Mouse (Mus musculus) intestine, embryonic 16.5 days (tissue): ENCODE data around the gene Sept5. TPM values are rescaled to one million over a fixed set of nuclear protein-coding genes. Genes with fewer than 3 reads are reported as not detected.
A peak's percentile ranks its signal among the peaks of the same experiment; 100 is the strongest.

ENCODE experiments used
- ATAC-seq: fragments of 200-750 bp; cut with Nextera tagmentation; 2 replicates; pipeline ENCODE4 v1.8.0; 2017; ENCODE audit warnings: moderate TSS enrichment, moderate library complexity
- H3K27ac ChIP-seq: fragments of 300-500 bp; sonication (generic); 2 replicates; pipeline ENCODE4 v1.5.1; 2014; ENCODE audit warnings: mild to moderate bottlenecking, low read length
- H3K27me3 ChIP-seq: fragments of 300-500 bp; sonication (generic); replicated peaks from 2 replicates; pipeline ENCODE4 v1.6.1; 2014; ENCODE audit warnings: low read length, control low read depth, mixed read lengths; ENCODE audit not compliant: control insufficient read depth, insufficient read depth
- H3K36me3 ChIP-seq: fragments of 300-500 bp; sonication (generic); 2 replicates; pipeline ENCODE4 v1.6.1; 2014; ENCODE audit warnings: low read length, control low read depth; ENCODE audit not compliant: control insufficient read depth, insufficient read depth
- H3K4me1 ChIP-seq: fragments of 300-500 bp; sonication (generic); 2 replicates; pipeline ENCODE4 v1.6.1; 2014; ENCODE audit warnings: low read length, control low read depth, mixed read lengths; ENCODE audit not compliant: control insufficient read depth, insufficient read depth
- H3K4me2 ChIP-seq: fragments of 300-500 bp; sonication (generic); 2 replicates; pipeline ENCODE4 v1.6.1; 2014; ENCODE audit warnings: low read depth, low read length, control low read depth
- H3K4me3 ChIP-seq: fragments of 300-500 bp; sonication (generic); 2 replicates; pipeline ENCODE4 v1.5.1; 2014; ENCODE audit warnings: mild to moderate bottlenecking, low read length
- H3K9ac ChIP-seq: fragments of 300-500 bp; sonication (generic); 2 replicates; pipeline ENCODE4 v1.6.1; 2014; ENCODE audit warnings: low read depth, low read length
- H3K9me3 ChIP-seq: fragments of 300-500 bp; sonication (generic); 2 replicates; pipeline ENCODE4 v1.6.1; 2016; ENCODE audit warnings: low read length, control low read depth; ENCODE audit not compliant: control insufficient read depth
- WGBS: fragments of 180-500 bp; shearing (Covaris S2); extraction: QIAGEN DNeasy Blood & Tissue Kit; methylation state at CpG from one replicate; pipeline ENCODE4 v1.1.7; 2014; 5-methylcytosine and 5-hydroxymethylcytosine counted together
- polyA plus RNA-seq: library from polyadenylated mRNA; unstranded; fragments of >200 nt; fragmentation: Nextera tagmentation; extraction: Ambion mirVana; gene quantifications from 2 replicates; pipeline ENCODE4 v1.2.1, GENCODE M21; 2015

The Sept5 gene
- polyA plus RNA-seq, 1 experiment from 2014 or later: 52.5 TPM

DNA sequence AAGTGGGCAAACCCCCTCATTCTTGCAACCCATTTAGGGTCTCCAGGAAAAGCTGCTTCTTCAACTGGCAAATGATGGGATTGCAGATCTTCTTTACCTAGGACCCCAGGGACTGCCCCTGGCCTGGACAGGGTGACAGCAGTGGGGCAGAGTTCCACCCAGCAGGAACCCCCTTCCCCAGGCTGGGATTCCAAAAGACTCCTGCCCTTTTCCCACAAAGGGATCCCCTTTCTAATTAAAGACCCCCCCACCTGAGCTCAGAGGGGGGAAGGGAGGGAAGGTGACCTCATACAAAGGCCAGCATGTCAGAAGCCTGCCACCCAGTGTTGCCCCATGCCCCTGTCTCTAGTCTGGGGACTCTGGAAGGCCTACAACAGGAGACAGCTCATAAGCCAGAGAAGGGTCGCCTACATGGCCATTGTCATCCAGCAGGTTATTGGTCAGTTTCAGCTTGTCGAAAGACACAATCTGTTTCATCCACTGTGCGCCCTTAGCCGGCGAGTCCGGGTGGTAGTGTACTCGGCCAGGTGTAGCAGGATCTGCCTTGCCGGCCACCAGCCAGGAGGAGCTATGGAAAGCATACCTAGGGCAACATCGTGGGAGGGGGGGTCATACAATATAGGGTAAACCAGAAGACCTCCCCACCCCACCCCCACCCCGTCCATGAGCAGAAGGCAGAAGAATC, 45.9 kb downstream of the Sept5 start:
- WGBS: 47% methylated on average over 10 of the region's 10 CpGs
- no peak for ATAC-seq
- Histone ChIP-seq H3K4me2 (no peak overlapping the region), H3K36me3 (no peaks in the 10 kb centered on the region), H3K27ac (no peak overlapping the region), H3K4me1 (peaks cover 33% of the 10 kb centered on the region), H3K27me3 (peaks cover 94% of the 10 kb centered on the region), H3K9me3 (no peaks in the 10 kb centered on the region), H3K4me3 (no peak overlapping the region), H3K9ac (no peak overlapping the region)

DNA sequence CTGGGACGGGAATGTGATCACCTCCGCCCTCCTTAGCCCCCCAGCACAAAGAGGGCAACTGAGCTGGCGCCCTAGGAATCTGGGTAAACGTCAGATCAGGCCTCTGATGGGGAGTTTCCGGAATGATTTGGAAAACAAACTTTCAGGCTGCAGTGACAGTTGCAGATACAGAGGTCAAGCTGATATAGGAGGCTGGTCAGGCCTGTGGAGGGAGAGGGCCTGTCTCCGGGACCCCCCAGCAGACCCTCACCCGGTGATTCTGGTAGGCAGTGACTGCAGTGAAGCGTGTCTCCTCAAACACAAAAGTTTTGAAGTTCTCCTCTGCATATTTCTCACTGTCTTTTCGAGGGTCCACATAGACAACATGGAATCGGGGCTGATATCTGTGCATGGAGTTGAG, 46.6 kb downstream of the Sept5 start:
- no peak for ATAC-seq
- no peaks in the 10 kb centered on the region for H3K36me3 ChIP-seq
- no peak overlapping the region for H3K9ac ChIP-seq
- no peak overlapping the region for H3K4me2 ChIP-seq
- WGBS: 34% methylated on average over 10 of the region's 10 CpGs
- no peaks in the 10 kb centered on the region for H3K9me3 ChIP-seq
- no peak overlapping the region for H3K4me3 ChIP-seq
- H3K27ac ChIP-seq: no peak overlapping the region
- H3K27me3 ChIP-seq: peaks cover 89% of the 10 kb centered on the region
- H3K4me1 ChIP-seq: peaks cover 31% of the 10 kb centered on the region

DNA sequence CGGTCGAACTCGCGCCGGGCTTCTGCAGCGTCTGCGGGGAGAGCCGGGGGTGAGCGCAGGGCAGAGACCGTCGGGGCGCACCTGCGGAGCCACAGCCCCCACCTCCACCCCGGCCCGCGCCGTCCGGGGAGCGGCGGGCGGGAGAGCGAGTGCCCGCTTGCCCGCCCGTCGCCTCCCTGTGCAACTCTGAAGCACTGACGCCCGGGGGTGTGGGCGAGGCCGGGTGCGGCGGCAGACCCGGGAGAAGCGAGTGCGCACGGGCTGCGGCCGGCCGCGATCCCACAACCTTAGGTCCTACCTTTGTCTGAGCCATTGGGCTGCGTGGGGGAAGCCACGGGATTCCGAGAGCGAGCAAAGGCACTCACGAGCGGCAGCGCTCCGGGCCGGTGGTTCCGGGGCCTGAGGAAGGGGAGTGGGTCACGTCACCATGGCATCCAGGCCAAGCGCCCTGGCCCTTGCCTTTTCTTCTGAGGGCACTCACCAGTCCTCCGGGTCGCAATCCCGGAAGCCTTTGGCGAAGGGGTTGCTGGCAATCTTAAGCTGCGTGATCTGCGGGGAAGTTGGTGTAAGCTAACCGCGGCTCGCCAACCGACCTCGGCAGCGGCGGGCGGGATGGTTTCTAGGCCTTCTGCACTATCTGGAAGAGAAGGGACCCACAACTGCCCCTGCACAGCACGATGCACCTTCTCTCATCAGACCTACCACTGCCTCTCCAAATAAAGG, 47.2 kb downstream of the Sept5 start:
- Histone ChIP-seq H3K4me2 (peak overlapping the region; percentile 86), H3K9me3 (no peaks in the 10 kb centered on the region), H3K4me1 (peaks cover 25% of the 10 kb centered on the region), H3K9ac (peak overlapping the region; percentile 37; the same call in 1 of the 2 replicates), H3K27ac (no peak overlapping the region), H3K36me3 (no peaks in the 10 kb centered on the region), H3K27me3 (peaks cover 85% of the 10 kb centered on the region), H3K4me3 (peak overlapping the region; percentile 48)
- ATAC-seq: no peak
- WGBS: 2% methylated on average over 67 of the region's 67 CpGs

DNA sequence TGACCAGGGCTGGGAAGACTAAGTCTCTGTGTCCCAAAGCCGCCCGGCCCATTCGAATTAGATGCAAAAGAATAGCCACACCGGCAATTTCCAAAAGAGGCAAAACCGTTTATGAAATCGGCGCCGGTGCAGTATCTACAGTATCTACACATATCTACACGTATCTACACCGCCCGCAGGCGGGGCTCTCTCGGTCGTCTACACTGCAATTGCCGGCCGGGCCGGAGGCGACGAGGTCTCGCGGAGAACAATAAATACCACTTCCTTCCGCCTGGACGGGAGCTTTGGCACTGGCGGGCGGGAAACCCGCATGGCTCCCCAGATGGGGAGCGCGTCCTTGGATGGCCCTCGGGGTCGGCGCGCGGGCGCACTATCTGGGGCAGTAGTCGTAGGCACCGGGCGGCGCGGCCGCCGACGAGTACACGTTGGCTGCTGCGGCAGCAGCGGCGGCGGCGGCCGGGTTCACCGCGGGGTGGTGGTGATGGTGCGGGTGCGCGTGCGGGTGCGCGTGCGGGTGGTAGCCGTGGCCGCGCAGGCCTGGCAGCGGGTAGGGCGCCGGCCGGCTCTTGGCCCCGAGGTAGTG, 48.0 kb downstream of the Sept5 start:
- peak overlapping the region; percentile 37; the same call in 1 of the 2 replicates for H3K9ac ChIP-seq
- peaks cover 24% of the 10 kb centered on the region for H3K4me1 ChIP-seq
- peak overlapping the region; percentile 86 for H3K4me2 ChIP-seq
- no peaks in the 10 kb centered on the region for H3K9me3 ChIP-seq
- H3K36me3 ChIP-seq: no peaks in the 10 kb centered on the region
- peak; percentile 26 for ATAC-seq
- peaks cover 79% of the 10 kb centered on the region for H3K27me3 ChIP-seq
- under 1% methylated on average over 58 of the region's 66 CpGs for WGBS
- no peak overlapping the region for H3K27ac ChIP-seq
- H3K4me3 ChIP-seq: peak overlapping the region; percentile 48

DNA sequence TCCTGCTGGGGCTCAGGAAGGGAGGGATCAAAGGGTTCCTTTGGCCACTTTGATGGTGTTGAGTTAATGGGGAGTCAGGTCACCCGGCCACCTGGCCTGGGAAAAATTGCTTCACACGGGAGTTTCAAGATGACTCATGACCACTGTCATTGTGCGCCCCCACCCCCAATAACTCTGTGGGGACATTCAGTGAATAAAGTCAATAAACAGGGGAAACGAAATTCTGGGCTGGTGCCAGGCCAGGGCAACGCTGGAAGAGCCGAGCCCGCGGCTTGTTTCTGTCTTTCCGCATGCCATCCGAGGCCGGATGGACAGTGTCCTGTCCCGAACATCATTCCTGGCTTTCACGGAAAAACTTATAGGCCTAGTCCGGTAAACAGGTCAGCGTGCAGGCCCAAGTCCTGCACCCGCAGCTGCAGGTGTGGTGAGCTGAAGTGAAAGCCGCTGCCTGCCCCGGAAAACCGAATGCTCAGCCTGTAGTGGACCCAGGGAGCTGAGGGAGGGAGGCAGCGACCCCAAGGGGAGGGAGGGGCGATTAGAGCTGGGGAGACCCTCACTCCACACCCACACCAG, 48.6 kb downstream of the Sept5 start:
- Histone ChIP-seq H3K27ac (no peak overlapping the region), H3K4me1 (peaks cover 18% of the 10 kb centered on the region), H3K9ac (0 out of 2 replicates have a peak overlapping the region, but pooled peaks have one; percentile 37), H3K4me2 (peak overlapping the region; percentile 86), H3K27me3 (peaks cover 73% of the 10 kb centered on the region), H3K4me3 (peak overlapping the region; percentile 48), H3K9me3 (no peaks in the 10 kb centered on the region), H3K36me3 (no peaks in the 10 kb centered on the region)
- ATAC-seq: no peak
- WGBS: 5% methylated on average over 21 of the region's 21 CpGs

DNA sequence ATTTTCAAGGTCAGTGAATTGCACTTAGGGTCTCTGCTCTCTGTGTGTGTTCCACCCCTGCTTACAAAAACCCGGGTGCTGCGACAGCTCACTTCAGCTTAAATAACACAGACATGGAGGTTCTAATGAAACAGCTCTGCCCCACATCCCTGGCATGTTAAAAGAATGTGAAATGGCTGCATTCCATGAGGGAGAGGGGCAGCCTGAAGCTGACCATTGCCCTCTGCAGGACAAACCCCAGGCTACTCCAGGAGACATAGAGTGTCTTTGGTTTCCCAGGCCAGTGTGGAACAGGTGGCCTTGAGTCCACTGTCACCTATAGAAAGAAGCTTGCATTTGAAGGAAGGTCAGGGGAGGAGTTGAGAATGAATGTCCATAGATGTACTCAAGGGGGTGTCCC, 49.4 kb downstream of the Sept5 start:
- no peak overlapping the region for H3K9ac ChIP-seq
- H3K4me3 ChIP-seq: no peak overlapping the region
- H3K36me3 ChIP-seq: no peaks in the 10 kb centered on the region
- 16% methylated on average over 2 of the region's 2 CpGs for WGBS
- no peak overlapping the region for H3K27ac ChIP-seq
- H3K9me3 ChIP-seq: no peaks in the 10 kb centered on the region
- peaks cover 16% of the 10 kb centered on the region for H3K4me1 ChIP-seq
- H3K4me2 ChIP-seq: no peak overlapping the region
- ATAC-seq: no peak
- peaks cover 66% of the 10 kb centered on the region for H3K27me3 ChIP-seq

DNA sequence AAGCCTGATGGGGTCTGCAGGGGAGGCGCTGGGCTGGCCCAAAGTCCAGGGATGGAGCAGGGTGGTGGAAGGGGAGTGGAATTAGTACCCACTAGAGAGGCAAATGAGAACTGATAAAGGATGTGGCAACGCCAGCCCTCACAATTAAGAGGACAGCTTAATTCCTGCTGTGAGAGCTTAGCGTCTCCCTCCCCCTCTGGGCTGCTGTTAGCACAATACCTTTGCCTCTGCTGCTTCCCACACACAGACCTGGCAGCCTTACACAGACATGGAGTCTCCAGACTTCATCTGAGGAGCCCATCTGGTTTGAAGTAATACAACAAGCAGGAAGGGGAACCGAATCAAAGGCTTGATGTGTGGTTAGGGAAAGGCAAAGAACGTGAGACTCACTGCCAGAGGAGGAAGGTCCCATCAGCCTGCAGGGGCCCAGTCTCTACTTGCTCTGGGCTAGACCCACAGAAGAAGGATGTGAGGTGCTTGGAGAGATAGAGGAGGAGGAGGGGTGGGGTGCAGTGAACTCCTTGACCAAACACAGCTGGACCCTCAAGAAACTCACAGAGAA, 52.1 kb downstream of the Sept5 start:
- no peak for ATAC-seq
- 41% methylated on average over 5 of the region's 5 CpGs for WGBS
- no peak overlapping the region for H3K4me2 ChIP-seq
- H3K4me1 ChIP-seq: peaks cover 16% of the 10 kb centered on the region
- H3K9ac ChIP-seq: no peak overlapping the region
- no peaks in the 10 kb centered on the region for H3K36me3 ChIP-seq
- H3K27ac ChIP-seq: no peak overlapping the region
- H3K9me3 ChIP-seq: no peaks in the 10 kb centered on the region
- H3K4me3 ChIP-seq: no peak overlapping the region
- H3K27me3 ChIP-seq: peaks cover 39% of the 10 kb centered on the region

DNA sequence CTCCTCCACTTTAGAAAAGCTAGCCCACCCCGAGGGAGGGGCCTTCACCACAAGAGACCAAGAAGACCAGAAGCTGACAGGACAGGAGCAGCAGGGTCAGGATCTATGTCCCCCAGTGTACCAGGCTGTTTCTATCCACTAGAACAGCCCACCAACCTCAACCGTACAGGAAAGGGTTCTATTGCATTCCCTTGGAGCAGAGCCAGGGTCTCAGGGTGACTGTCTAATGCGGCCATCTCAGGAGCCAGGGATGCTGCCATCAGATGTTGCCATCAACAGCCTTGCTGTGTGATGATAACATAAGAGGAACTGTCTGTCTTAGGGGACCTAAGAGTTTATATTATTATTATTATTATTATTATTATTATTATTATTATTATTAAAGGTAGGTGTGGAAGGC, 52.7 kb downstream of the Sept5 start:
- Histone ChIP-seq H3K4me1 (peaks cover 10% of the 10 kb centered on the region), H3K4me2 (no peak overlapping the region), H3K4me3 (no peak overlapping the region), H3K36me3 (no peaks in the 10 kb centered on the region), H3K9me3 (no peaks in the 10 kb centered on the region), H3K9ac (no peak overlapping the region), H3K27ac (no peak overlapping the region), H3K27me3 (peaks cover 33% of the 10 kb centered on the region)
- no peak for ATAC-seq
- 54% methylated on average over 3 of the region's 3 CpGs for WGBS

DNA sequence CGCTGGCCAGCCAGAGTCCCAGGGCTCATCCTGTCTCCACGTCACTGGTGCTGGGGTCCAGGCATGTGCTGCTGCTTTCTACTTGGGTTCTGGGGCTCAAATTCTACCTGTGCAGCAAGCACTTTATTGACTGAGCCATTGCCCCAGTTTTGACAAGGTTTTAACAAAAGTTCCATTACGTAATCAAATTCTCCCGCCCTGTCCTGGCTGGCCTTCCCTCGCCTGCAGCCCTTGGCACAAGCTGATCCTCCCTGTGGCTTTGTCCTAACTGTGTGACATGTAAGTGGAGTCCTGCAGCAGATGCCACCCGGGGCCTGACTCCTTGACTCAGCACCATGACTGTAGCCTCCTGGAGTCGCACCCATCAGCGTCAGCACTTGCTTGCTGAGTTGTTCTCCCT, 55.6 kb downstream of the Sept5 start:
- no peak overlapping the region for H3K4me3 ChIP-seq
- peaks cover 4% of the 10 kb centered on the region; the same call in 1 of the 2 replicates for H3K27me3 ChIP-seq
- no peaks in the 10 kb centered on the region for H3K4me1 ChIP-seq
- 70% methylated on average over 8 of the region's 8 CpGs for WGBS
- no peak for ATAC-seq
- H3K4me2 ChIP-seq: no peak overlapping the region
- H3K9ac ChIP-seq: no peak overlapping the region
- H3K36me3 ChIP-seq: no peaks in the 10 kb centered on the region
- no peak overlapping the region for H3K27ac ChIP-seq
- H3K9me3 ChIP-seq: no peaks in the 10 kb centered on the region
